Mouse (Mus musculus): ENCODE results near the gene Plcl1.

DNA sequence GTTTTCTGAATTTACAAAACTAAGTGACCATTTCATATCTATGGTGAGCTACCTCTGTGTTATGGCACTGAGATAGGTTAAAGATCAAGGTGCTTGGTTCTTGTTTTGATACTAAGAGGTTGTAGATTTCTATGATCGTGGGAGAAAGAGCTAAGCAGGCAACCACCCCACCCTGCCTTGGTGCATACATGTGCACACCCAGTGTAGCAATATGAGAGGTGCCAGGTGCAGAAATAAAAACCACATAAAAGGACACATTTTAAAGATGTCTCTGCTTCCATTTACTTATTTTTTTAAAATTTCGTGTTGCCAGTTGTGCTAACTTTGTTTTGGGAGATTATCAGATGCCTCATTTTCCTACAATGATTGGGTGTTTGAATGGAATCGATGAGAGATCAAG lies 33.1 kb upstream of the Plcl1 start:
- TF ChIP-seq POLR2A (IDR thresholded peaks at IDR 0.05; ENCODE audit: low read depth, low read length) (no peak), CTCF (IDR thresholded peaks at IDR 0.05; ENCODE audit: extremely low read depth, insufficient read length, insufficient replicate concordance, low read depth, low read length) (no peak)

Data from small intestine, adult 2 months (tissue).